Mouse (Mus musculus) midbrain, embryonic 11.5 days (tissue): ENCODE data around the gene Gm21477. TPM values are rescaled to one million over a fixed set of nuclear protein-coding genes. Genes with fewer than 3 reads are reported as not detected.
"Not testable (repeated sequence)": the region's sequence is repeated elsewhere in the genome, so short reads cannot be mapped to it uniquely, and the experiment has no call there.

Experiments
- ATAC-seq: fragments of 200-750 bp; cut with Nextera tagmentation; 2 replicates; pipeline ENCODE4 v1.8.0; 2017; ENCODE audit warnings: moderate TSS enrichment, moderate library complexity; ENCODE audit not compliant: low FRiP score
- DNase-seq: peaks from one replicate; pipeline ENCODE4 v3.0.0; 2015; ENCODE audit warnings: low spot score; ENCODE audit errors: missing footprints
- H3K27ac ChIP-seq: fragments of 300-500 bp; sonication (generic); 2 replicates; pipeline ENCODE4 v1.5.1; 2014; ENCODE audit warnings: low read depth, low read length
- H3K27me3 ChIP-seq: fragments of 300-500 bp; sonication (generic); 2 replicates; pipeline ENCODE4 v1.6.1; 2014; ENCODE audit warnings: mild to moderate bottlenecking, low read length, moderate library complexity, mixed read lengths; ENCODE audit not compliant: control insufficient read depth, insufficient read depth
- H3K36me3 ChIP-seq: fragments of 300-500 bp; sonication (generic); 2 replicates; pipeline ENCODE4 v1.6.1; 2014; ENCODE audit warnings: mild to moderate bottlenecking, low read length, moderate library complexity, mixed read lengths; ENCODE audit not compliant: control insufficient read depth, insufficient read depth
- H3K4me1 ChIP-seq: fragments of 300-500 bp; sonication (generic); 2 replicates; pipeline ENCODE4 v1.6.1; 2014; ENCODE audit warnings: low read length; ENCODE audit not compliant: control insufficient read depth, insufficient read depth
- H3K4me2 ChIP-seq: fragments of 300-500 bp; sonication (generic); 2 replicates; pipeline ENCODE4 v1.6.1; 2014; ENCODE audit warnings: mild to moderate bottlenecking, moderate library complexity
- H3K4me3 ChIP-seq: fragments of 300-500 bp; sonication (generic); 2 replicates; pipeline ENCODE4 v1.5.1; 2014; ENCODE audit warnings: low read depth, low read length
- H3K9ac ChIP-seq: fragments of 300-500 bp; sonication (generic); 2 replicates; pipeline ENCODE4 v1.6.1; 2014; ENCODE audit warnings: low read length
- H3K9me3 ChIP-seq: fragments of 300-500 bp; sonication (generic); 2 replicates; pipeline ENCODE4 v1.6.1; 2016; ENCODE audit warnings: low read length; ENCODE audit not compliant: control insufficient read depth
- WGBS: fragments of 180-500 bp; shearing (Covaris S2); extraction: QIAGEN DNeasy Blood & Tissue Kit; methylation state at CpG from one replicate; pipeline ENCODE4 v1.1.7; 2014; 5-methylcytosine and 5-hydroxymethylcytosine counted together
- polyA plus RNA-seq: library from polyadenylated mRNA; unstranded; fragments of >200 nt; fragmentation: Nextera tagmentation; extraction: Ambion mirVana; gene quantifications from 2 replicates; pipeline ENCODE4 v1.2.1, GENCODE M21; 2014

The Gm21477 gene
- polyA plus RNA-seq, result not detected in 2 replicates

- H3K4me2 ChIP-seq, H3K27me3 ChIP-seq, H3K9ac ChIP-seq, H3K9me3 ChIP-seq, H3K27ac ChIP-seq, H3K4me1 ChIP-seq, ATAC-seq, H3K4me3 ChIP-seq, H3K36me3 ChIP-seq, DNase-seq: not testable (repeated sequence)
- no CpG with 5 or more reads among the region's 6 CpGs for WGBS
These were observed at the start of gene Gm21477 for GRCm38 (mm10) chrY:87116521-87116920. Gene Gm21477 (plus strand): TSS chrY:87116821.
